Mouse (Mus musculus) CD4-positive, CD25-positive, alpha-beta regulatory T cell, adult 4 months (primary cell): ENCODE measurements around the gene Rnf34. TPM values are rescaled to one million over a fixed set of nuclear protein-coding genes. Genes with fewer than 3 reads are reported as not detected.
A peak's percentile ranks its signal among the peaks of the same experiment; 100 is the strongest.

Experiments
- ATAC-seq: one replicate; pipeline ENCODE4 v1.8.0; 2017
- polyA plus RNA-seq, 2 experiments: library from polyadenylated mRNA; unstranded; fragments of 100-300 nt; shearing (Covaris generic); gene quantifications; one replicate each; pipeline ENCODE4 v1.2.1; 2017

Gene Rnf34
- polyA plus RNA-seq, 2 experiments from 2014 or later, result 25.9 to 37.5 TPM

DNA sequence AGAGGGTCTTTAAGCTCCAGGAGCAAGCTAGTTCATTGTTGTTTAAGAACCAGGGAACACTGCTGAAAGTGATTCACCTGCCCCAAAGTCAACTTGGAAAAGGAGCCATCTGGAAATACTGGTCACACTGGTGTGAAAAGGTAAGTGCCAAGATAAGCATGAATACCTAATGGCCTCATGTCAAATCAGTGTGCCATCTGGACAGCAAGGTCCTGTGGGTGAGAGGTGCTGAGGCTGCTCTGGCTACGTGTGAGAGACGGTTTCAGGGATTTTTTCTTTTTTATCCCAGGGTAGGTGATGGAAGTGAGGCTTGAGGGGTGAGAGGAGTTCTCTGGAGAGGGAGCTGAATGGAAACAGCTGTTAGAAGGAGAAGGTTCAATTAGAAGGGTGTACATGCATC is 23.7 kb downstream of the Rnf34 start:
- ATAC-seq, result no peak

GRCm38 (mm10) chr5:122874359-122874758 is 24.5 kb downstream of the Rnf34 start:
- no peak for ATAC-seq

- no peak for ATAC-seq
These were observed 26.8 kb downstream of the Rnf34 start for GRCm38 (mm10) chr5:122876671-122877070.

- ATAC-seq, result no peak
These were observed 30.6 kb downstream of the Rnf34 start for GRCm38 (mm10) chr5:122880241-122880980.

DNA sequence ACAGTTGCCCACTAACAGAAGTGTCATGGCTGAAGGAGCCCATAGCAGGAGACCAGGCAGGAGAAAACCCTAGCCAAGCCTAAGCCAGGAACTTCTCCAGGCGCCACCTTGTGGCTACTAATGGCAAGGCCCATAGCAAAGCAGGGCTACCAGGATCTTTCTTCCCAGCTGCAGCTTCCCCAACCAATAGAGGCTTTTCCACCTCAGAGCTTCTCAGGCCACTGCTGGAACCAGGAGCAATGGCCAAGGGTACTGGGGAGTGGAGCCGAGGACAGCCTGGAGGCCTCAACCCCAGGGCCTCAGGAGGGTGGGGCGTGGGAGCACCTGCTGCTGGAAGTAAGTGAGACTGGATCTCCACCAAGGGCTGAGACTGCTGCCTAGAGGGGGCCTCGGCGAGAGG is 31.5 kb downstream of the Rnf34 start:
- ATAC-seq, result peak; percentile 62

GRCm38 (mm10) chr5:122882256-122883050 is 32.6 kb downstream of the Rnf34 start:
- ATAC-seq, result no peak

DNA sequence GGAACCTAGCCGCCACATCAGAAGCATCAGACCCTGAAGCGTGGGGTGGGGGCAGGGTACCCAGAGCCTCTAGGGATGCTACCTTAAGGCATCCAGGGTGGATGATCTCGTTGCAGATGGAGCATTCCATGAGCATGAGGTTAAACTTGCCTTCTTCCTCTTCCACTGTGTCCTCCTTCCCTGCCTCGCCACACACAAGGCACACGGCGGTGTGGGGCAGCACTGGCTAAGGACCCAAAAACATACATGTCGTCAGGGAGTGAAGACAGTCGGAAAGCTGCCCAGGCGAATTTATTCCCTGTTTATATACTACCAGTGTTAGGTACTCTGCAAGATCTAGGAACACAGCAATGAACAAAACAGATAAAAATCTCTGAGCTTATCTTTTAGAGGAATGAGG is 33.4 kb downstream of the Rnf34 start:
- no peak for ATAC-seq

- no peak for ATAC-seq
These were observed 33.9 kb downstream of the Rnf34 start for GRCm38 (mm10) chr5:122883652-122884235.

- ATAC-seq, result no peak
These were observed 34.9 kb downstream of the Rnf34 start for GRCm38 (mm10) chr5:122884594-122885348.

- no peak for ATAC-seq
These were observed 37.2 kb downstream of the Rnf34 start for GRCm38 (mm10) chr5:122887033-122887432.

- no peak for ATAC-seq
These were observed 38.2 kb downstream of the Rnf34 start for GRCm38 (mm10) chr5:122887926-122888611.

DNA sequence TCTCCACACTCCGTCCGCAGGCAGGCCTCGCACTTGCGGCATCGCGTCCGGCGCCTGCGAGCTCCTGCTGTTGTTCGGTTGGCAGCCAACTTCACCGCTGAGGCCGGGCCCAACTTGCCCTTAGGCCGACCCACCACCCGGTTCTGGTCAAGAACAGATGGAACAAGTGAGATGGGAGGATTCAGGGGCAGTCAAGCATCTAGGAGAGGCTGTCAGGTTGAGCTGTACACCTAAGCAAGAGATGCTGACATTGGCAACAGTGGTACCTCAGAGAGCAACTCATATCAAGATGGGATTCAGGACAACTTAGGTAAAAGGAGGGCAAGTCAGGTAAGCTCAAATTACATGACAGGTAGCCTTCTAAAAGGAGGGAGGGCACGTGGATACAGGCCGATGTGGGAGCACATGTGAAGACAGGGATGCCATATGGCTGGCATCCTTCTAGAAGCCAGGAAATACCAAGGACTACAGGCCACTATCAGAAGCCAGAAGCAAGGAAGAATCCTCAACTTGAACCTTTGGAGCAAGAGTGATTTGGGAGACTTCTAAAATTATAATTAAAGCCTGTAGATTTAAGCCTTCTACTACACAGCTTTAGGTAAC is 38.9 kb downstream of the Rnf34 start:
- ATAC-seq, result no peak

- ATAC-seq, result no peak
These were observed 40.5 kb downstream of the Rnf34 start for GRCm38 (mm10) chr5:122890396-122890795.

GRCm38 (mm10) chr5:122893270-122893669 is 43.4 kb downstream of the Rnf34 start:
- ATAC-seq, result no peak

- ATAC-seq, result no peak
These were observed 44.3 kb downstream of the Rnf34 start for GRCm38 (mm10) chr5:122894007-122894637.

- ATAC-seq, result no peak
These were observed 45.0 kb downstream of the Rnf34 start for GRCm38 (mm10) chr5:122894821-122895220.

DNA sequence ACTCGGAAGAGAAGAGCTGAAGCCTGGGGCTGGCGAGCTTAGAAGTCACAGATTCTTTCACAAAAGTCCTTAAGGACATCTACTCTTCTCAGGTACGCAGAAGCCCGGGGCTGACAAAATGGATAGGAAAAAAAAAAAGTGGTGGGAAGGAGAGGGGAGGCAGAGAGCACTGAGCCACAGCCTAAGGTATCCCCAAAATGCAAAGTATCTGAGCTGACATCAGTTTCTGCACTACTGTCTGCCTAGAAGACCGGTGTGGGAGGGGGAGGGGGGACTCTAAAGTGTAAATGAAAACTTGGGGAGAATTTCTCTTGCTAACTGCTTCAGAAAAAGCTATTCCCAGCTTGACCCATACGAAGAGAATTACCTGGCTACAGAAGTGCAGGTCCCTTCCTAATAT is 48.3 kb downstream of the Rnf34 start:
- no peak for ATAC-seq

GRCm38 (mm10) chr5:122898963-122899776 is 49.3 kb downstream of the Rnf34 start:
- no peak for ATAC-seq

DNA sequence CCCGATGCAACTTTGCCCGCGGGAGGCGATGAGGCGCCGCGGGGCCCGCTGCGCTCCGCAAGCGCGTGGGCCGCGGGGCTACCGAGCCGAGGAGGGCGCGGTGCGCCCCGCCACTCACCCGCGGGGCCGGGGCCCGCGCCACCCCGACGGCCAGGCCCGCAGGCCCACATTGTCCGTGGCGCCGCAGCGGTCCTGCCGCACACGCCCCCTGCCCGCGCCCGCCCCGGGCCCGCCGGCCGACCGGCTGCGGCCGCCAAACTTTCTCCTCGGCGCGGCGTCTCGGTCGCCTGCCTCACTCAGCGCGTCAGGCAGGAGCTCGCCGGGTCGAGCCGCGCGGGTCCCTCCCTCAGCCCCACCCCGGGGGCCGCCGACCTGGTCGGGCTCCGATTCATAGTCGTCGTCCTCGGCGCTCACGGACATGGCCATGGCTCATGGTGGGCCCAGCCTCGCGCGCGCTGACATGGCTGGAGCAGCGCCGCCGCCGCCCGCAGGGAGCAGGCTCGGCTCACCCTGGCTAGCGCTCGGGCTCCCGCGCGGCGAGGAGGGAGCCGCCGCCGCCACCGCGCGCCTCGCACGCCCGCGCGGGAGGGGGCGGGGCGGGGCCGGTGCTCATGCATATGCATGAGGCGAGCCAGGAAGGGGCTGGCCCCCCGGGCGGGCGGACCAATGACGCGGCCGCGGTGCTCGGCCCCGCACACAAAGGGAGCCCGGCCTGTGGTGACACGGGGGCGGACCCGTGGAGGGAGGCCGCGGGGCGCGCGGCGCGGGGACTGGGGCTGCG is 50.1 kb downstream of the Rnf34 start:
- peak; percentile 86 for ATAC-seq
